ENCODE assay signal across 9 mouse cellular contexts in the genomic region with DNA sequence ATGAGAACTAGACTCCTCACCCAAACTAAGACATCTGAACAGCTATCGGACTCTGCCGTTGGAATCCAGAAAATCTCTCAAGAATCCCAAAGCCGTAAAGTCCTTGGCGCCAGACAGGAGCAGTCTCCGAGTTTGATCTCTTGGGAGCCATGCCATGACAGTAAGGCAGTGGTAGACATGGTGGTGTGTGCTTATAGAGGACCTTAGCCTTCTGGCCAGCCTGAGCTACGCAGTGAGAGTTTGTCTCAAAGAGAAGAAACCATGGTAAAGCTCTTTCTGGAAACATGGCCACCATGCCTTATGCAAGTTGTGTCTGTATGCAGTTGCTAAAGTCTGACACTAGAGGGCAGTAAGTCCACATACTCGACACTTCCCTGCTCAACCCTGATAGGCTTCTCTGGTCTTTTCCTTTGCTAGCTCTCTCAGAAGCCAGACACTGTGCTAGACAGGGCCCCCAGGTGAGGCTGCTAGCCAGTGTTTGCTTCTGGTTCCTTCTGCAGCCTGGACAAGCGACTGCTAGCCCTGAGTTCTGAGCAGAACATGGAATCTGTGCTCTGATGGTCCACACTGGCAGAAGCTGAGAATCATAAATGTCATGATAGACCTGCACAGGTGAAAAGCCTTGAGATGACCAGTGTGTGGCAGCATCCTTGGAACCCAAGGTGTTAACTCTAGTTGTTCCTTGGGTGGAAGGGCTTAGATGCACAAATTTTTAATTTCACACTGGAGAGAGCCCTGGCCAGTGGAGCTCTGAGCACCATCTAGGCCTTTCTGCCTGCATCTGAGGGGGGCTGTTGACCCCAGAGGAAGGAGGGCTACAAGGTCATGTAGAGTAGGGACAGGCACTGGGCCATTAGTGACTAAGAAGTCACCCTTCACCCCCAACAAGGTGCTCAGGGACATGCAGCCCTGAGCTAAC. TPM values are rescaled to one million over a fixed set of nuclear protein-coding genes. Genes with fewer than 3 reads are reported as not detected.
A peak's percentile ranks its signal among the peaks of the same experiment; 100 is the strongest.
DNase-seq lines count a peak whose midpoint lies in the region; ATAC-seq and TF ChIP-seq lines count a peak whose summit lies in the region.
"Not testable (repeated sequence)": the region's sequence is repeated elsewhere in the genome, so short reads cannot be mapped to it uniquely, and the experiment has no call there.
"Had no signal": no experiment of that assay in that cellular context is flagged by ENCODE, and none has a peak within 500 bp of the region (broad histone marks: within the 10 kb centered on the region; RNA-seq: fewer than 3 reads in every experiment).

No protein-coding gene starts in this region.

- H3K9me3 ChIP-seq in embryonic facial prominence, embryonic 13.5 days; hindbrain, postnatal 0 days (ENCODE audit: low read length); liver, embryonic 15.5 days (replicated peaks): not testable (repeated sequence)

- peak; percentile 23 for ATAC-seq in activated CD4-positive, CD25-positive, alpha-beta regulatory T cell, adult 4 months
- ATAC-seq in embryonic facial prominence, embryonic 13.5 days (ENCODE audit: insufficient number of reproducible peaks, insufficient read depth, low FRiP score, low TSS enrichment, low read depth) = peak; percentile 59; the same call in 1 of the 2 replicates
- ATAC-seq in hindbrain, postnatal 0 days = peak; percentile 90
- peak; percentile 31; the same call in 1 of the 2 replicates for ATAC-seq in liver, embryonic 15.5 days (ENCODE audit: insufficient read depth)
- peak; percentile 77 for ATAC-seq in monocyte, adult 5-6 weeks (replicated peaks; ENCODE audit: insufficient number of reproducible peaks, low FRiP score, low TSS enrichment, poor library complexity, severe bottlenecking)

- H3K9ac ChIP-seq in embryonic facial prominence, embryonic 13.5 days; hindbrain, postnatal 0 days (replicated peaks; ENCODE audit: low read length); liver, embryonic 15.5 days: not testable (repeated sequence)

- not testable (repeated sequence) for H3K36me3 ChIP-seq in embryonic facial prominence, embryonic 13.5 days; hindbrain, postnatal 0 days (ENCODE audit: insufficient read depth, low read length); liver, embryonic 15.5 days (replicated peaks)

- H3K4me3 ChIP-seq in embryonic facial prominence, embryonic 13.5 days; hindbrain, postnatal 0 days (ENCODE audit: low read length); liver, embryonic 15.5 days (replicated peaks): not testable (repeated sequence)

- not testable (repeated sequence) for H3K27me3 ChIP-seq in embryonic facial prominence, embryonic 13.5 days; hindbrain, postnatal 0 days (ENCODE audit: insufficient read depth, low read length); liver, embryonic 15.5 days

- H3K4me2 ChIP-seq in embryonic facial prominence, embryonic 13.5 days; hindbrain, postnatal 0 days (ENCODE audit: low read depth, low read length); liver, embryonic 15.5 days: not testable (repeated sequence)

- H3K27ac ChIP-seq in embryonic facial prominence, embryonic 13.5 days; hindbrain, postnatal 0 days; liver, embryonic 15.5 days (replicated peaks): not testable (repeated sequence)

- not testable (repeated sequence) for H3K4me1 ChIP-seq in embryonic facial prominence, embryonic 13.5 days; hindbrain, postnatal 0 days (ENCODE audit: insufficient read depth, low read length); liver, embryonic 15.5 days (replicated peaks)

- WGBS in embryonic facial prominence, embryonic 13.5 days = 57% methylated on average over 8 of the region's 8 CpGs
- WGBS in hindbrain, postnatal 0 days = 71% methylated on average over 7 of the region's 8 CpGs
- WGBS in liver, embryonic 15.5 days (ENCODE audit: insufficient replicate concordance) = 44% methylated on average over 8 of the region's 8 CpGs

- TF ChIP-seq CTCF in hindbrain, postnatal 0 days (IDR thresholded peaks at IDR 0.05; ENCODE audit: low read depth) = peak; percentile 66

- DNase-seq in heart, adult 18-20 months = peak; percentile 39 to 54
- not testable (repeated sequence) for DNase-seq in hindbrain, postnatal 0 days (ENCODE audit: low spot score)
- peak; percentile 73 to 74 for DNase-seq in layer of hippocampus, adult 8-10 months (ENCODE audit: low spot score in 2 of 2)
- peak; percentile 11 to 16 for DNase-seq in thymus, postnatal 36 days

RNA-seq across cellular contexts. Expression of a gene that starts 17.9 kb away (rescaled TPM):
- polyA plus RNA-seq in activated CD4-positive, CD25-positive, alpha-beta regulatory T cell, adult 4 months (2017; shearing (Covaris generic)) = not detected
- polyA plus RNA-seq in embryonic facial prominence, embryonic 13.5 days (2015; fragmentation: Nextera tagmentation; extraction: Ambion mirVana) = not detected in 2 replicates
- total RNA-seq in heart, adult 18-20 months (2021) = not detected
- total RNA-seq in hindbrain, postnatal 0 days (2014; rRNA removed) = not detected in 2 replicates
- 0.21 TPM in 1 of 2 replicates, not detected in the other for polyA plus RNA-seq in hindbrain, postnatal 0 days (2015; fragmentation: Nextera tagmentation; extraction: Ambion mirVana)
- total RNA-seq in layer of hippocampus, adult 8-10 months (2022) = under 1 TPM in 1 of 4 experiments, not detected in 3; 0.43 TPM
- not detected in 2 replicates for polyA plus RNA-seq in liver, embryonic 15.5 days (2015; fragmentation: Nextera tagmentation; extraction: Ambion mirVana)
- 4.6 TPM in 1 of 3 replicates, not detected in the others for total RNA-seq in monocyte, adult 5-6 weeks (2017)
- total RNA-seq: gastrocnemius, postnatal 36 days had no signal

RNA-seq across cellular contexts. Expression of a gene that starts 46.0 kb away (rescaled TPM):
- polyA plus RNA-seq in activated CD4-positive, CD25-positive, alpha-beta regulatory T cell, adult 4 months (2017; shearing (Covaris generic)) = not detected
- polyA plus RNA-seq in embryonic facial prominence, embryonic 13.5 days (2015; fragmentation: Nextera tagmentation; extraction: Ambion mirVana) = not detected in 2 replicates
- not detected for total RNA-seq in heart, adult 18-20 months (2021)
- total RNA-seq in hindbrain, postnatal 0 days (2014; rRNA removed) = not detected in 2 replicates
- not detected in 2 replicates for polyA plus RNA-seq in hindbrain, postnatal 0 days (2015; fragmentation: Nextera tagmentation; extraction: Ambion mirVana)
- total RNA-seq in layer of hippocampus, adult 8-10 months (2022) = not detected
- polyA plus RNA-seq in liver, embryonic 15.5 days (2015; fragmentation: Nextera tagmentation; extraction: Ambion mirVana) = 0.05 and 0.07 TPM in 2 replicates
- total RNA-seq in monocyte, adult 5-6 weeks (2017) = not detected in 3 replicates
- total RNA-seq: gastrocnemius, postnatal 36 days had no signal

Comparison
In these comparisons a context has a peak if more than half of its experiments do, and no peak if none do; other contexts are left out.
1. ATAC-seq: peak in every context shown above with its lines; median percentile 90 in hindbrain, postnatal 0 days; 77 in monocyte, adult 5-6 weeks; 59 in embryonic facial prominence, embryonic 13.5 days; 31 in liver, embryonic 15.5 days; 23 in activated CD4-positive, CD25-positive, alpha-beta regulatory T cell, adult 4 months.